Mouse (Mus musculus) cortical plate, adult 2 months (tissue): ENCODE data around the gene Ahcyl1. TPM values are rescaled to one million over a fixed set of nuclear protein-coding genes. Genes with fewer than 3 reads are reported as not detected.
"Not testable (repeated sequence)": the region's sequence is repeated elsewhere in the genome, so short reads cannot be mapped to it uniquely, and the experiment has no call there.

Source experiments
- H3K27ac ChIP-seq: fragments of 200-500 bp; 2 replicates; pipeline ENCODE4 v1.5.1; 2012; ENCODE audit warnings: low read length, control low read depth, inconsistent platforms; ENCODE audit not compliant: insufficient read depth
- H3K4me1 ChIP-seq: fragments of 200-500 bp; 2 replicates; pipeline ENCODE4 v1.6.1; 2011; ENCODE audit warnings: low read length; ENCODE audit not compliant: control insufficient read depth, insufficient read depth
- H3K4me3 ChIP-seq: fragments of 200-500 bp; 2 replicates; pipeline ENCODE4 v1.5.1; 2011; ENCODE audit warnings: mild to moderate bottlenecking, low read length, control low read depth; ENCODE audit not compliant: insufficient read depth
- CTCF ChIP-seq: fragments of 200-500 bp; IDR thresholded peaks from 2 replicates; pipeline ENCODE4 v1.5.1; 2011; ENCODE audit warnings: mild to moderate bottlenecking, control low read depth, low read length; ENCODE audit not compliant: insufficient read depth; ENCODE audit errors: extremely low read depth
- POLR2A ChIP-seq: fragments of 200-500 bp; IDR thresholded peaks from 2 replicates; pipeline ENCODE4 v1.6.1; 2011; ENCODE audit warnings: mild to moderate bottlenecking, low read length, control low read depth; ENCODE audit not compliant: insufficient read depth; ENCODE audit errors: extremely low read depth
- polyA plus RNA-seq: library from polyadenylated mRNA; depleted of rRNA; stranded (reverse); fragments of >200 nt; gene quantifications from 2 replicates; pipeline ENCODE4 v1.2.3, GENCODE M21; 2012

The Ahcyl1 gene
- polyA plus RNA-seq, 1 experiment = 347 TPM

GRCm38 (mm10) chr3:107737609-107738190 is 41.3 kb upstream of the Ahcyl1 start:
- H3K4me1 ChIP-seq = peaks cover 10% of the 10 kb centered on the region
- H3K27ac ChIP-seq = no peak overlapping the region
- TF ChIP-seq POLR2A = no peak
- no peak for TF ChIP-seq CTCF
- H3K4me3 ChIP-seq = no peak overlapping the region

- H3K4me1 ChIP-seq, H3K4me3 ChIP-seq, H3K27ac ChIP-seq: not testable (repeated sequence)
These were observed 39.3 kb upstream of the Ahcyl1 start for GRCm38 (mm10) chr3:107735620-107736019.

GRCm38 (mm10) chr3:107733329-107733728 is 37.0 kb upstream of the Ahcyl1 start:
- Histone ChIP-seq H3K27ac (no peak overlapping the region), H3K4me1 (no peaks in the 10 kb centered on the region; the same call in 1 of the 2 replicates), H3K4me3 (no peak overlapping the region)
- no peak for TF ChIP-seq POLR2A

- H3K27ac ChIP-seq = no peak overlapping the region
- H3K4me3 ChIP-seq = no peak overlapping the region
- TF ChIP-seq CTCF = no peak
- no peak for TF ChIP-seq POLR2A
- H3K4me1 ChIP-seq = no peaks in the 10 kb centered on the region; the same call in 1 of the 2 replicates
These were observed 33.9 kb upstream of the Ahcyl1 start for GRCm38 (mm10) chr3:107730236-107730635.

- no peak overlapping the region for H3K4me3 ChIP-seq
- TF ChIP-seq CTCF (no peak), POLR2A (no peak)
These were observed 32.1 kb upstream of the Ahcyl1 start for GRCm38 (mm10) chr3:107728509-107728908.

GRCm38 (mm10) chr3:107715971-107716370 is 19.6 kb upstream of the Ahcyl1 start:
- Histone ChIP-seq H3K4me3 (no peak overlapping the region), H3K4me1 (no peaks in the 10 kb centered on the region), H3K27ac (no peak overlapping the region)
- TF ChIP-seq POLR2A (no peak), CTCF (no peak)

More at GRCm38 (mm10) chr3:107728509-107728908, 32.1 kb upstream of the Ahcyl1 start:
- Histone ChIP-seq H3K4me1 (no peaks in the 10 kb centered on the region; the same call in 1 of the 2 replicates), H3K27ac (no peak overlapping the region)

GRCm38 (mm10) chr3:107714276-107714933 is 18.0 kb upstream of the Ahcyl1 start:
- Histone ChIP-seq H3K4me1 (no peaks in the 10 kb centered on the region), H3K4me3 (no peak overlapping the region), H3K27ac (no peak overlapping the region)
- TF ChIP-seq POLR2A (no peak), CTCF (no peak)

GRCm38 (mm10) chr3:107712081-107712480 is 15.7 kb upstream of the Ahcyl1 start:
- Histone ChIP-seq H3K4me1 (no peaks in the 10 kb centered on the region), H3K27ac (no peak overlapping the region), H3K4me3 (no peak overlapping the region)
- TF ChIP-seq POLR2A (no peak), CTCF (no peak)

GRCm38 (mm10) chr3:107709156-107709555 is 12.8 kb upstream of the Ahcyl1 start:
- H3K4me1 ChIP-seq = no peaks in the 10 kb centered on the region
- no peak overlapping the region for H3K4me3 ChIP-seq
- no peak overlapping the region for H3K27ac ChIP-seq
- TF ChIP-seq CTCF = no peak

GRCm38 (mm10) chr3:107707239-107707638 is 10.9 kb upstream of the Ahcyl1 start:
- Histone ChIP-seq H3K4me3 (no peak overlapping the region), H3K27ac (no peak overlapping the region), H3K4me1 (no peaks in the 10 kb centered on the region)
- TF ChIP-seq POLR2A = no peak
- TF ChIP-seq CTCF = no peak

- TF ChIP-seq CTCF = no peak
- TF ChIP-seq POLR2A = no peak
- H3K27ac ChIP-seq = no peak overlapping the region
These were observed 9.8 kb upstream of the Ahcyl1 start for GRCm38 (mm10) chr3:107706164-107706563.

GRCm38 (mm10) chr3:107704371-107704705 is 8.0 kb upstream of the Ahcyl1 start:
- Histone ChIP-seq H3K27ac (no peak overlapping the region), H3K4me3 (no peak overlapping the region), H3K4me1 (no peaks in the 10 kb centered on the region)
- TF ChIP-seq POLR2A (no peak), CTCF (no peak)

More at GRCm38 (mm10) chr3:107706164-107706563, 9.8 kb upstream of the Ahcyl1 start:
- H3K4me1 ChIP-seq = no peaks in the 10 kb centered on the region
- H3K4me3 ChIP-seq = no peak overlapping the region
